Mouse (Mus musculus) G1E (cell line): Measurements from ENCODE around the gene AF067063. TPM values are rescaled to one million over a fixed set of nuclear protein-coding genes. Genes with fewer than 3 reads are reported as not detected.

Experiments used
- ATAC-seq: 2 replicates; pipeline ENCODE4 v1.8.0; 2016; ENCODE audit warnings: mild to moderate bottlenecking; ENCODE audit not compliant: insufficient number of reproducible peaks, poor library complexity, low FRiP score, severe bottlenecking; ENCODE audit errors: extremely low read depth
- DNase-seq: peaks from one replicate; pipeline ENCODE4 v3.0.0; 2012; ENCODE audit warnings: low spot score
- H3K27me3 ChIP-seq: 2 replicates; pipeline ENCODE4 v1.6.1; 2012; ENCODE audit warnings: mild to moderate bottlenecking, low read length, inconsistent platforms; ENCODE audit not compliant: insufficient read depth
- H3K36me3 ChIP-seq: replicated peaks from 2 replicates; pipeline ENCODE3; 2012; ENCODE audit warnings: mild to moderate bottlenecking, inconsistent platforms
- H3K4me1 ChIP-seq: 2 replicates; pipeline ENCODE4 v1.6.1; 2012; ENCODE audit warnings: low read depth, low read length, inconsistent platforms, mixed read lengths; ENCODE audit not compliant: insufficient read depth
- H3K4me3 ChIP-seq: 2 replicates; pipeline ENCODE4 v1.5.1; 2012; ENCODE audit warnings: low read depth, mild to moderate bottlenecking, inconsistent platforms, low read length, moderate library complexity, mixed read lengths
- H3K9me3 ChIP-seq: replicated peaks from 2 replicates; pipeline ENCODE4 v1.6.1; 2012; ENCODE audit warnings: inconsistent platforms
- CTCF ChIP-seq: IDR thresholded peaks from 2 replicates; pipeline ENCODE4 v1.5.1; 2012; ENCODE audit warnings: low read depth, low read length, inconsistent platforms, mixed read lengths
- GATA1 ChIP-seq: IDR thresholded peaks from 2 replicates; pipeline ENCODE4 v1.6.1; 2012; ENCODE audit warnings: borderline replicate concordance, low read length, inconsistent platforms, mixed read lengths
- GATA2 ChIP-seq: IDR thresholded peaks from 2 replicates; pipeline ENCODE4 v1.6.1; 2012; ENCODE audit warnings: low read depth, low read length, inconsistent platforms, borderline replicate concordance
- POLR2AphosphoS5 ChIP-seq: IDR thresholded peaks from 2 replicates; pipeline ENCODE4 v1.6.1; 2012; ENCODE audit warnings: low read depth, low read length, inconsistent platforms; ENCODE audit not compliant: insufficient replicate concordance
- TAL1 ChIP-seq: conservative IDR thresholded peaks from 2 replicates; pipeline ENCODE4 v1.6.1; 2012; ENCODE audit warnings: low read depth, low read length, inconsistent platforms, mixed read lengths
- polyA plus RNA-seq: library from polyadenylated mRNA; stranded (reverse); fragments of >175 nt; gene quantifications from 2 replicates; pipeline ENCODE4 v1.2.3, GENCODE M21; 2012
- total RNA-seq, 2 experiments: library from RNA; stranded (forward) in 1 of 2; stranded (reverse) in 1 of 2; fragments of 200-1000 nt in 1 of 2; fragments of >200 nt in 1 of 2; fragmentation: Nextera tagmentation in 1 of 2; gene quantifications; 2 replicates each; pipeline ENCODE4 v1.2.3; 2014 to 2017

The AF067063 gene
- total and polyA plus RNA-seq, 3 experiments = not detected

- DNase-seq = no peak
- no peak for TF ChIP-seq GATA1
- no peak for TF ChIP-seq POLR2AphosphoS5
- TF ChIP-seq TAL1 = no peak
- no peak for TF ChIP-seq CTCF
- Histone ChIP-seq H3K27me3 (0 out of 2 replicates have a peak, but pooled peaks cover 5% of the 10 kb centered on the region), H3K4me3 (no peak overlapping the region), H3K9me3 (no peaks in the 10 kb centered on the region), H3K4me1 (no peaks in the 10 kb centered on the region), H3K36me3 (no peaks in the 10 kb centered on the region)
- ATAC-seq = no peak
Observed at GRCm38 (mm10) chr13:119816798-119817197, 13.2 kb downstream of the AF067063 start.

GRCm38 (mm10) chr13:119810031-119810430 is 20.0 kb downstream of the AF067063 start:
- TF ChIP-seq GATA2 (no peak), POLR2AphosphoS5 (no peak), CTCF (no peak), GATA1 (no peak), TAL1 (no peak)
- Histone ChIP-seq H3K36me3 (no peaks in the 10 kb centered on the region), H3K27me3 (peaks cover 22% of the 10 kb centered on the region), H3K4me1 (no peaks in the 10 kb centered on the region), H3K9me3 (no peaks in the 10 kb centered on the region), H3K4me3 (no peak overlapping the region)
- no peak for ATAC-seq
- no peak for DNase-seq

- TF ChIP-seq GATA2 = no peak
- no peak for TF ChIP-seq CTCF
- TF ChIP-seq TAL1 = no peak
- TF ChIP-seq GATA1 = no peak
- no peak for TF ChIP-seq POLR2AphosphoS5
- Histone ChIP-seq H3K36me3 (no peaks in the 10 kb centered on the region), H3K4me3 (no peak overlapping the region), H3K27me3 (peaks cover 23% of the 10 kb centered on the region), H3K4me1 (no peaks in the 10 kb centered on the region), H3K9me3 (no peaks in the 10 kb centered on the region)
- DNase-seq = no peak
- ATAC-seq = no peak
Observed at GRCm38 (mm10) chr13:119808937-119809336, 21.1 kb downstream of the AF067063 start.

- Histone ChIP-seq H3K4me3 (no peak overlapping the region), H3K4me1 (peaks cover 3% of the 10 kb centered on the region; the same call in 1 of the 2 replicates), H3K9me3 (no peaks in the 10 kb centered on the region), H3K27me3 (0 out of 2 replicates have a peak, but pooled peaks cover 2% of the 10 kb centered on the region), H3K36me3 (no peaks in the 10 kb centered on the region)
- no peak for ATAC-seq
- DNase-seq = no peak
- no peak for TF ChIP-seq POLR2AphosphoS5
- no peak for TF ChIP-seq GATA2
- no peak for TF ChIP-seq CTCF
- TF ChIP-seq TAL1 = no peak
- TF ChIP-seq GATA1 = no peak
Observed at GRCm38 (mm10) chr13:119797656-119798055, 32.4 kb downstream of the AF067063 start.

- ATAC-seq = no peak
- no peaks in the 10 kb centered on the region for H3K9me3 ChIP-seq
- H3K36me3 ChIP-seq = peaks cover 12% of the 10 kb centered on the region
- no peak overlapping the region for H3K4me3 ChIP-seq
- no peak for TF ChIP-seq GATA1
- TF ChIP-seq GATA2 = no peak
- no peak for TF ChIP-seq POLR2AphosphoS5
- no peak for TF ChIP-seq TAL1
- no peak for TF ChIP-seq CTCF
- H3K27me3 ChIP-seq = no peaks in the 10 kb centered on the region
- peaks cover 18% of the 10 kb centered on the region for H3K4me1 ChIP-seq
- DNase-seq = no peak
Observed at GRCm38 (mm10) chr13:119792791-119793404, 37.1 kb downstream of the AF067063 start.

GRCm38 (mm10) chr13:119791580-119792135 is 38.4 kb downstream of the AF067063 start:
- Histone ChIP-seq H3K27me3 (no peaks in the 10 kb centered on the region), H3K4me3 (peak overlapping the region; percentile 84), H3K9me3 (no peaks in the 10 kb centered on the region), H3K36me3 (peaks cover 20% of the 10 kb centered on the region), H3K4me1 (peaks cover 23% of the 10 kb centered on the region)
- ATAC-seq (no peak), DNase-seq (peak; percentile 11)
- TF ChIP-seq GATA2 = no peak
